Mouse (Mus musculus) lung, postnatal 0 days (tissue): Measurements from ENCODE around the gene Sel1l.

Source experiments
- CTCF ChIP-seq: IDR thresholded peaks from 2 replicates; pipeline ENCODE4 v1.5.1; 2016; ENCODE audit warnings: antibody characterized with exemption, mild to moderate bottlenecking
- EP300 ChIP-seq: IDR thresholded peaks from 2 replicates; pipeline ENCODE4 v1.6.1; 2016; ENCODE audit warnings: antibody characterized with exemption, mild to moderate bottlenecking, control low read depth

GRCm38 (mm10) chr12:91759836-91760235 lies 89.1 kb downstream of the Sel1l start:
- TF ChIP-seq EP300 (no peak), CTCF (no peak)
